Mouse (Mus musculus): Measurements from ENCODE around the gene Sipa1l2.
"Not testable (repeated sequence)": the region's sequence is repeated elsewhere in the genome, so short reads cannot be mapped to it uniquely, and the experiment has no call there.

Sipa1l2 gene

DNA sequence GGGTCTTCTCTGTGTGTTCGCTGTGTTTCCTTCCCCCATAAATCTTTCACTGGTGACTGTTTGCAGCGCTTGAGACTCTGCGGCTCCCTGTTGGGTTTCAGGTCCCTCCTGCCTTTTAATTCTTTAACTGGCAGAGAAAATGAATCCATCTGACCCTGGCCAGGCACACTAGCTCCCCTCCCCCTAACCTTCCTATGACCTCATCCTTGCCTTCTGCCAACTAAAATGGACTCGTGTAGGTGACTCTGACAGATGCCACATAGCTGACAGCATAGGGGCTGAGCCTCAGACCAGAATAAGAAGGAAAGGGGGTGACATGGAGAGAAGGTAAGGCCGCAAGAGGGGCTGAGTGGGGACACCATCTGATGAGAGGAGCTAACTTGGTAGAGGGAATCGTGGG is 31.3 kb downstream of the Sipa1l2 start:
- DNase-seq (ENCODE audit: low read depth), result no peak

DNA sequence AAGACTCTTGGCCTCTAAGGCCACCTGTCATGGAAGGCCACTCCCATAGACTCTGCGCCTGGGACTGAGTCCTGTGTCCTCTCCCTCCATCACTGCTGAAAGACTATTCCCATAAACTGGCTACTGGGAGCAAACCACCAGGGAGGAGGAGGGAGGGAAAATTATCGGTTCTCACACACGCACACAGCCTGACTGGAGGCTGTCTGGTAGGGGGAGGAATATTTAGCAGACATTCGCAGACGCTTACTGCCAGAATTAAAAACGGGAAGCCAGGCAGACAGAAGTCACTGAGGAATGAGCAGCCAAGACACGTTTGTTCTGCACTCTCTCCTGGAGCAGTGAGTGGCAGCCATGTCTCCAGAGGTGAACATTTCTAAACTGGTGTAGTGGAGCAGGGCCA is 35.9 kb downstream of the Sipa1l2 start:
- no peak for DNase-seq (ENCODE audit: low read depth)

DNA sequence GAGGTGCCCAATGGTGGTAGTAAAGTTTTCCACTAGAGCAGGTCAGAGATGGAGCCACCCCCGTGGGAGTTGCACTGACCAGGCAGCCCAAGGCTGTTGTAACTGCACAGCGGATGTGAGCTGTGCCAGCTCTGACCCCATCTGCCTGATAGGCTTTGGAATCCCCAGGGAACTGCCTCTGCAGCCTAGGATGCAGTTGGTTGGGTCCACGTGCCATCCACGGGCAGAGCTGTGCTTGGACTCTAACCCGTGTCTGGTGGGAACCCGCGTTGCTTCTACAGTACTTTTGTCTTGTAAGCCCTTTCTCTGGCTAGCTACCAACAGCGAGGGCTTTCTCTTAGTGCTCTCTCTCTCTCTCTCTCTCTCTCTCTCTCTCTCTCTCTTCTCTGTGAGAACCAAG is 36.7 kb downstream of the Sipa1l2 start:
- DNase-seq (ENCODE audit: low read depth), result no peak

DNA sequence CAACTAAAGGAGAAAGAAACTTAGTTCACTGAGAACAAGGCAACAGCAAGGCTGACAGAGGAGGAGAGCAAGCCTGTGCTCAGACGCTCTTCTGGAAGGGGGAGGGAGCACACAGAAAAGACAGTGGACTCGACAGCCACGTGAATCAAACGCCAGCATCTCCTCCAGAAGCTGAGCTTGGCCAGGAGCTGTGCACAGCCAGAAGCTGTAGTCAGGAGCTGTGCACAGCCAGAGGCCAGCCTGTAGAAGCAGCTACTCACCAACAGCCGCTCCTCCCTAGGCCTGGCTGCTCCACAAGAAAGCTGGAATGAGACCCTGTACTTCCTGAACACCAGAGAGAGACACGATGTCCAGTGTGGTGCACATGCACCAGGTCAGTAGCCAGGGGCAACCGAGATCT is 37.4 kb downstream of the Sipa1l2 start:
- DNase-seq (ENCODE audit: low read depth), result no peak

DNA sequence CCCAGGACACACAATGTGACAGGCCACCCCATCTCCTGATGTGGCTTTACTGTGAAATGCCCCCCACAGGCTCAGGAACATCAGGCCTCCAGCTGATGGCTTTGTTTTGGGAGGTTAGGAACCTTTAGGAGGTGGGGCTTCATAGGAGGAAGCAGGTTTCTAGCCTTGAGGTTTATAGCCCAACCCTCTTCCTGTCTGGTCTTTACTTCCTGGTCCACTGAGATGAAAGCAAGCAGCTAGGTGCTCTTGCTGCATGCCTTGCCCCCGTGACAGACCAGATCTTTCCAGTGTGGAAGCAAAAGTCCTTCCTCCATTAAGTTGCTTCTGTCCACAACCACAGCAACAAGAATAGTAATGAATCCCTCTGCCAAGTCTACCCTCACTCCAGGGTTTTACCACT is 38.0 kb downstream of the Sipa1l2 start:
- DNase-seq (ENCODE audit: low read depth), result peak; percentile 59

DNA sequence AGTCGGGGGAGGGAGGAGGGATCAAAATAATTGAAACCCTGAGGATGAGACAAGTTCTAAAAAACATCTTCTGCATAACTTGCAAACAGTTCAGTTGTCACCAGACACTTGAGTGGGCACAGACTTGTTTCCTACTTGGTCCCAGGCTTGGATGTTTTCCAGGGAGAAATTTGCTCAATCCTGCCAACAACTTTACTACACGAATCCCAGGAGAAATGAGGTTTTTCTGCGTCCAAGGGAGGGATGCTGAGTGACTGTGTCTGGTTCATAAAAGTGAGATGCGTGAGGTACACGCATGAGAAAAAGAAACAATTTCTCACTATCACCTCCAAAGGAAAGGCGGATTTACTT is 38.5 kb downstream of the Sipa1l2 start:
- no peak for DNase-seq (ENCODE audit: low read depth)

DNA sequence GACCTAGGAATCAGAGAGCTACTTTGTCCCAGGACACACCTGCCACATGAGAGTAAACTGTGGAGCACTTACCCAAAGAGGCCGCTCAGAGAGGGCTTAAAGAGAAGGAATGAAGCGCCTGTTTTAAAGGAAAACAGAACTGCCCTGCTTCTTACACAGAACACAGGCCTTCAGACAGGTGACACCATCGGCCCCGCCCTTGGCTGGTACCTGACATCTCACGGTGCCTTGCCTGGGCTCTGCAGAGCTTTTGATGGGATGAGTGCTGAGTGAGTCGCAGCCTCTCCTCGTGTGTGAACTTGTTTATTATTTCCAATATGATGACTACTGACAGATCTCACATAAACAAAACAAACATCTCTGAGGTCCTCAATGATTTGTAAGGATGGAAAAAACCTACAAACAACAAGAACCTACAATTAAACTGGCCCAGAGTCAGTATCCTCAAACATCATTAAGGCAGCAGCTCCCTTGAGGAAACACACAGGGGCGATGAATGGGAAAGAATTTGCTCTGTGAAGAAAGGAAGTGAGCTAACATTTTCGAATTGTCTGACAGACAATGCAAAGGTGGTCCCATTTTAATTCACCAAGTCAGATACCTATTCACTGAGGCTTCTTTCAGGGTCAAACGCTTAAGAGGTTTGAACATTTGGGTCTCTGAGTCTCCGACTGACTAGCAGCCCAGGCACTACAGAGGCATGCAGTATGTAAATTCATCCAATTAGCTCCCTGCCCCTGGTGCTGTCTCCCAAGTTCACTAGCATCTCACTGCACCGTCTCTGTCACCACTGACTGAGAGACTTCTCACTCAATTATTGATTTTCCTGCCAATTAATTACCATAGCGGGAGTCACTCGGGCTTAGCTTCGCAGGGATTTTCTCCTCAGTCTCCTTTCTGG is 39.2 kb downstream of the Sipa1l2 start:
- DNase-seq (ENCODE audit: low read depth), result no peak

DNA sequence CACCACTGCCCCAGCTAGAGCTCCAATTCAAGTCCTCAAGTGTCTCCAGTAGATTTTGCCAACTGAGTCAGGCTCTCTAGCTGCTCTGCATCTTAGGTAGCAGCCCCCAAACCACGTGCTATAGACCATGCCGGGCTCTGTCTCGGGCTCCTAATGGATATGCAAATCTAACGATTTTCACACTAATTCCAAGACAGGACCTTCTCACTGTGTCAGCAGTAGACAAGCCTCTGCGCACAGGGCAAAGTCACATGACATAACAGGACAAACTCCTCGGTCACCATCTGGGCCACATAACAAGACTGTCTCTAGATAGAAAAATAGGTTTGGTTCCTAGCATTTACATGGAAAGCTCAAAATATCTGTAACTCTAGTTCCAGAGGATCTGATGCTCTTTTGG is 40.6 kb downstream of the Sipa1l2 start:
- no peak for DNase-seq (ENCODE audit: low read depth)

DNA sequence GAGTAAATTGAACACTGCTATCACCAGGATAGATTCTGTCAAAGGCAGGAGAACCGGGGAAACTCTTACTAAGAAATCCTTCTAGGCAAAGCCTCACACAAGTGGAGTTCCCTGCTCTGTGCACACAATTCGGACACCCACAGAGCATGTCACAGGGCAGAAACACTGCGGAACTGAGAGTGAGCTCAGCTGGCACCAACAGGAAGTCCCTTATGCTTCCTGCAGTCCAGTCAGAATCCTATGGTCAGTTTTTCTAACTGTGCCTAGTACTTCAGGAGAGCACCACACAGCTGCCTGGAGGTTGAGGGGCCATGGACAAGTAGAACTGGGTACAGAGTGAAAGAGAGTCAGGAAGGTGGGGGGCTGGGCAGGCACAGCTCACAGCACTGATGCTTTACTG is 41.7 kb downstream of the Sipa1l2 start:
- no peak for DNase-seq (ENCODE audit: low read depth)

DNA sequence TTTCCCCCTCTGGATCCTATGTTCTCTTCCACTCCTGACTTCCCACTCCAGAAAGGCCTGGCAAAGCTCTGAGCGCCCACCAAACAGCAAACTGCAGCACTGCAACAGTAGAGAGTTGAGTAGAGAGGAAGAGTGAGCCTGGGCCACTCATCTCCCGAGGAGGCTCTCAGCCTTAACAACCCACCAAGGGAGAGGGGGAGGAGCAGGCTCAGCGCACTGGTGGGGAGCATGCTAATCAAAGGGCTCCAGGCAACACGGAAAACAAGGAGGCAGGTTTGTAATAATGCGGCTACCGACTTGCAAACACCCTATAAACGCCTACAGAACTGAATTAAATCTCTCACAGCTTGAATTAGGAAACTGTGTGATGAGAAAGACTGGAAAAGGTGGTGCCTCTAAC is 42.6 kb downstream of the Sipa1l2 start:
- DNase-seq (ENCODE audit: low read depth), result no peak

DNA sequence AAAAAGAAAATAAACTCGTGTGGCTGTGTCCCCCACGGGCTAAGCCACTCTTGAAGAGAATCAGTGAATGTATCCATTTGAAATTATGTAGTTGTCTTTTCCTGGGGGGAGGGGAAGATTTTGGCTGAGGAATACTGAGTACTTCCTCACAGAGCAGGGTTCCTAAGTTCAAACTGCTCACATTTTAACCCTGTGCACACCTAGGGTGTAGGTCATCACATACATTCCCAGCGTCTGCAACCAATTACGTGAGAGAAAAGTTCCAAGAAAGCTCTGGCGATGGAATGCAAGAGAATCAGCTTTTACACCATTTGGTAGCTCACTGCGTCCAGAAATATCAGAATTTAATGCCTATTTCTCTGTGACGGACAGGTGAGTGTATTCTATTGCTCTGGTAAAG is 43.0 kb downstream of the Sipa1l2 start:
- DNase-seq (ENCODE audit: low read depth), result no peak

DNA sequence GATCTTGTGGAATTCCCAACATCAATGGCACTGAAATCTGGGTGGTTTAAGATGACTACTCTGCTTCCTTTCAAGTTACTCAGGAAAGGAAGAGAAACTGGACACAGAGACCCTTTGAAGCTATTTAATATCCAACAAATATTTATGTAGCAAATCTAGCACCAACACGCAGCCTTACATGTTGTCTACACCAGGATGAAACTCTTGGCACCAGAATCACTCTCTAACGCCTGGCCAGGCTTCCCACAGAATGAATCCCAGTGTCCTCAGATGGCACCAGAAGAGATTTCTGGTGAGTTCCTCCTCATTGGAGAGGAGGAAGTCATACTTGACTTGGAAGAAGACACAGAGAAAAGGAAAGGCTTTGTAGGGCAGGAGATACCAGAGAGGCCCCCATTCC is 45.1 kb downstream of the Sipa1l2 start:
- no peak for DNase-seq (ENCODE audit: low read depth)

DNA sequence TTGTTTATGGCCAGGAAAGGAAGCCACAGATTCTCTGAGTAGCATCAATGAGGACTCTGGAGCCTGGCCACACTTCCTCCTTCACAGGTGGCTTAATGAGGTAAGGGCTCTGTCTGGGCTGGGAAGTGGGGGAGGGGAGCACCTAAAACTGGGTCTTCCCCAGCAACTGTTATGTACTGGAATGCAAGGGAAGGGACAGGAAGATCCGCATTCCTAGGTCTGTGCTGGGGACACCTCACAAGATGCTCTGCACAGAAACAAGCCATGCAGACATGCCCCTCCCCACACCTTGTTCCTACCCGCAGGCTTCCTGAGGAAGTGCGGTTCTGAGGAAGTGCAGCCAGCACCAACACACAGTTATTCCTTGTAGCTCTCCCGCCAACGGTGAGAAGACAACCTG is 46.4 kb downstream of the Sipa1l2 start:
- peak; percentile 42 for DNase-seq (ENCODE audit: low read depth)

DNA sequence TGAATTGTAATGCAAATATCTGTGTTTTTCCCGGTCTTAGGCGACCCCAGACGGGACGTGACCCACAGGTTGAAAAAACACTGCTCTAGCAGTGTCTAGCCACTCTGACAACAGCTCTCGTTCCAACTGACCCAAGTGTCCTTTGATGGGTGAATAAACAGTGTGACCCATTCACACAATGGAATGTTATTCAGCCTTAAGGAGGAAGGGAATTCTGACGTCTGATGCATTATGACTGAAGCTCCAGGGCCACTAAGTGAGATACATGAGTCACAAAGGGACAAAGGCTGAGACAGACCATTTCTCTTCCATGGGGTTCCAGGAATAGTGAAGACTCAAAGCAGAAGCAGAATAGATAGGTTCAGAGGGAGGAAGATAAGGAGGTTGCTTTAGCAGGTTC is 47.5 kb downstream of the Sipa1l2 start:
- no peak for DNase-seq (ENCODE audit: low read depth)

DNA sequence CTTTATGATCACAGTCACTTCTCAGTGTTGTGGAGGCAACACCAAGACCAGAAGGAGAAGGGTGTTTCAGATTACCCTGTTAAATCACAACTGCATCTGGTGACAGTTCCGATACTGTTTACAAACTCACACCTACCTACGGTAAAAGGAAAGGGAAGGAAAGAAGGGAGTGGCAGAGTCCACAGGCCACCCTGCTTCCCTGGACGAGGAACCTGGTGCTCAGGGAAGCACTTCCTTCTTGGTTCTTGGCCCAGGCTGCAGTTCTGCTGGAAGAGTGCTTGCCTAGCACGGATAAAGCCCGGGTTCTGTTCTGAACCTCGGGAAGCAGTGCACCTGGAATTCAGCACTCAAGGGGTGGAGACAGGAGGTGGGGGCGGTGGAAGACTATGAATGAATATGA is 48.5 kb downstream of the Sipa1l2 start:
- no peak for DNase-seq (ENCODE audit: low read depth)

DNA sequence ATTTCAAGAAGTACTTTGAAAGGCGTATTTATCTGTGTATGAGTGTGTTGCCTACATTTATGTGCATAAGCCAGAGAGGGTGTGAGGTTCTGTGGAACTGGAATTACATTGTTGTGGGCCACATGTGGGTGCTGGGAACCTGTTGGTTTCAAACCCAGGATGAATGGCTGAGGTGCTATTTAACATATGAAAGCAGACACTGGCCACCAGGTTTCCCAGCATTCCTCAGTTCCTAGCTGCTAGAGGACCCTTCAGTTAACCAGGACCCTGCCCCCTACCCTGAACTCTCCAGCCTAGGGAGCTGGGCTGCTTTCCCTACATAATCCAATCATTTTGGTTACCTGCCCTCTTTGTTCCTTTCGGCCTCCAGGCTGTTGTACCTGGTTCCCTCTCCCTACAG is 49.3 kb downstream of the Sipa1l2 start:
- not testable (repeated sequence) for DNase-seq (ENCODE audit: low read depth)

DNA sequence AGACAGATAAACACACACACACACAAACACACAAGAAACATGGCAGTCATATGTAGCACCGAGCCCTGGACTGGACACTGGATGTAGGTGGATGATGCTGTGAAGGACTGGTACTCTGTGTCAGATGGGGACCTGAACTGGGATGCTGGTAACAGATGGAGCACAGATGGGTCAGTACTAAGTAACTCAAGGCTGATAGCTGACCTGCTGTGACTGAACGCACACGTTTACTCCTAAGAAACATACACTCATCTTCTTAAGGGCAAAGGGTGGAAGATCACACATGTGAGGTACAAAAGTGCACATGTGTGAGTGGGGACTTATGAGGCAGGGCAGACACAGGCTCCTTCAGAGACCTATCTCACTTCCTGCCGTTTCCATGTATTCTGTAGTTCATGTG is 50.7 kb downstream of the Sipa1l2 start:
- DNase-seq (ENCODE audit: low read depth), result no peak

DNA sequence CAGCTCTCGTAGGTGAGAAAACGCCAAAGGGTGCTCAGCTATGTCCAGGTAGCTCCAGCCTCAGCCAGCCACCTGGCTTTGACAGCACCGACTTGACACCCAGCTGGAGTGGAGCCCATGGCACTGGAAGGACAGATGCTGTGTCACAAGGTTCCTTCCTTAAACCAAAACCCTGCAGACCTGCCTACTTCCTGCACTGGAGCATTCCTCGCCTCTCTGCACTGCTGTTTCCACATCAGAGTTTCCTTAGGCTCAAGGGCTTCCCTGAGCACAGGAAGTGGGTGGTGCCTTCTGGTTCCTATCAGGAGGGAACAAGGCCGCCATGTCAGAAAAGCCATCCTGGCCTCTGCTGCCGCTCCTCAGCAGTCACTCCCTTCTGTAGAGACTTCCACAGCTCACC is 51.3 kb downstream of the Sipa1l2 start:
- DNase-seq (ENCODE audit: low read depth), result peak; percentile 45

DNA sequence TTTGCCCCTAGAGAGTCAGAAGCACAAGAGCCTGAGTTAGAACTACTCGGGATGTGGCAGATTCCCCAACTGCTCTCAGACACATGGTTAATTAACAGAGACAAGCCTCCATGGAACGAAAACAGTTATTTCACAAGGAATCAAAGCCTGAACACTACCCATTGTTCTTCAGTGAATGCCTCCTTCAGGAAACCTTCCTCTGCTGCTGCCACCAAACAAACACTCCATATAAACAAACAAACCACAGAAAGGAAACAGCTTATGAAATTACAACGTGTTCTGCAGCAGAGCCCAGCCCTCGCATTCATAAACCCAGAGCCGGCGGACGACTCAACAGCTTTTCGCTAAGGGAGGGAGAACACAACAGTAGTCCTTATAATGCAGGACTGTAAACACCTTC is 52.2 kb downstream of the Sipa1l2 start:
- DNase-seq (ENCODE audit: low read depth), result no peak

DNA sequence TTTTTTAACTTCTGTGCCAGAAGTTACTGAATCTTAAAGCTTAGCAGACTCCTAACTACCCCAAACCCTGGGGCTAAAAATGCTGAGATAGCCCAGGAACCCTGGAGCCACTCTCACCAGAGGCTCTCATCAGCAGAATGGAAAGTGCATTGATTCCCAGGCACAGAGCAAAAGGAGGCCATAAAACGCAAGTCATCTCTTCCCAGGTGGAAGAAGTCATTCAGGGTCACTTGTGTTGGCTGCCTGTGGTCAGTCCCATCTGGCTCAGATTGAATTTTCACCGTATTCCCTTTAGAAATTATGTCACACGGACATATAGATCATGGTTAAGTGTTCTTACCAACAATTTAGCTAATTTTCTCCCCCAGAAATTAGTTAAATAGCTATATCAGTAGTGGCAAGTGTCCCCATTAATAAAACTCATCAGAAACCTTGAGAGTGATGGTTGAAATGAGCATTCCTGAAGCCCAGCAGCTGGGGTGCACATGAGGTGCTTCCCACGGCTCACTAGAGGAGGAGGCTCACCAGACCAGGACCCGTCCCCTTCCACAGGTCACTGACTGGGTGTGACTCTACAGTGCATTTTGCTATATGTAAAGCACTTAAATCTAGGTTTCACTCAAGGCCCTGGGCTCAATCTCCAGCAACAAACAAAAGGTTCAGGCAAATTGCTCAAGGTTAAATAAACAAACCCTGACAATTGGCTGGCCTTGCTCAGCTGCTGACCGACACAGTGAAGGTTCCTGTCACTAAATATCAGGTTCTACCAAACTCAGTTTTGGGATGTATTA is 53.3 kb downstream of the Sipa1l2 start:
- no peak for DNase-seq (ENCODE audit: low read depth)

DNA sequence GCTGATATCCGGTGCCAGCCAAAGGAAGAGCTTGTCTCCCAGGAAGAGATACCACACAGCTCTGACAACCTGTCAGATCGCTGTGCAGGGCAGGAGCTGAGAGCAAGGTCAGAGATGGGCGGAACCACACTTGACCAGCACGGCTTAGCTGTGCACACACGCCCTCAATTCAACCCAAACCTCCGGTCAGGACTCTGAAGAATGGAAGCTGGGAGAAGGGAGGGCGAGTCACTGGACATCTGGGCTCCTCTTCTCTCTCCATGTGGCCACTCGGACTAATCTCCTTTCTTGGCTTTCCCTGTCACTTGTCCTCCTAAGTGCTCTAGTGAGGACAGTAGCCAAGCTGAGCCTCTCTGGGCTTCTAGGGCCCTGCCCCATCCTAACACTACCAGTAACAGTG is 53.9 kb downstream of the Sipa1l2 start:
- no peak for DNase-seq (ENCODE audit: low read depth)

DNA sequence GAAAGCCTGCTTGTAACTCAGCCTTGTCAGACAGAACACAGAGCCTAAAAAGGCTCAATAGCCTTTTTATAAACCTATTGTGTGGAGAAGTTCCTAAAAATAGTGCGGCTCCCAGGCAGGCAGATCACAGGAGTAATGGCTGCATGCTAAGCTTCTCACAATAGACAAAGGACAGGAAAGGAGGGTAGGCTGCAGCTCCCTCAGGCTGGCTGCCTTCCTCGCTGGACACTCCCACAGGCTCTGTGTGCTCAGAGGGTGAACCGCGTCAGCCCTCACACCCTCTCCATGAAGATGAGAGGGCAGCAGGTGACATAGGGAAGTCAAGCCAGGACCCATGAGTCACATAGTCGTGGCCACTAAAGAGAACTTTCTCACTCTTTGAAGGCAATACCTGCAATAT is 55.7 kb downstream of the Sipa1l2 start:
- no peak for DNase-seq (ENCODE audit: low read depth)

DNA sequence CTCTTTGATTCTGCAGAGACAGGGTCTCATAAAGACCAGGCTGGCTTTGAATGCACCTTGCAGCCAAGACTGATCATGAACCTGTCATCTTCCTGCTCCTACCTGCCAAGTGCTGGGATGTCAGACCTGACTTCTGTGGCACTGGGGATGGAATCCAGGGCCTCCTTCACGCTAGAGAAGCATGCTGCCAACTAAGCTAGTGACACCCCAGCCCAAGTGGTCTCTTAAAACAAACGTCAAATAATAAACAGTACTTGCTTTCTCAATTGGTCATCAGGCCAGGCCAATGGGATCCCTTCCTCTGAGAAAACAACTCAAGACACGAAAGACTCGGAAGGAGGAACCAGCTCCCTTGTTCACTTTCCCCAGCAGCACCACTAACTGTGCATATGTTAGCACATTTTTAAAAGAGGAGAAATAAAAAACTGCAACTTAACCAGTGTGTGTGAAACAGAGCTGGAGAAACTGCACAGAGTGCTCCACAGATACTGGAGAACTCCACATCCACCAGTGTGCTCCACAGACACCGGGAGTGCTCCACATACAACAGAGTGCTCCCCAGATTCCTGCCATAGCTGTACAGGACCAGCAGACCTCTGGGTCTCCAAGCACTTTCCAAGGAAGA is 56.3 kb downstream of the Sipa1l2 start:
- no peak for DNase-seq (ENCODE audit: low read depth)
